Mouse (Mus musculus) heart, postnatal 0 days (tissue): ENCODE measurements around the gene Lingo3. TPM values are rescaled to one million over a fixed set of nuclear protein-coding genes. Genes with fewer than 3 reads are reported as not detected.
"Not testable (repeated sequence)": the region's sequence is repeated elsewhere in the genome, so short reads cannot be mapped to it uniquely, and the experiment has no call there.

Experiments used
- ATAC-seq: fragments of 200-750 bp; cut with Nextera tagmentation; 2 replicates; pipeline ENCODE4 v1.8.0; 2017; ENCODE audit warnings: low read depth, moderate number of reproducible peaks, moderate library complexity; ENCODE audit not compliant: insufficient read depth
- DNase-seq: peaks from one replicate; pipeline ENCODE4 v3.0.0-alpha.2; 2016; ENCODE audit warnings: low spot score
- H3K27ac ChIP-seq: fragments of 300-500 bp; sonication (generic); 2 replicates; pipeline ENCODE4 v1.5.1; 2014; ENCODE audit warnings: low read depth, mild to moderate bottlenecking
- H3K27me3 ChIP-seq: fragments of 300-500 bp; sonication (generic); 2 replicates; pipeline ENCODE4 v1.6.1; 2014; ENCODE audit warnings: low read length, mixed read lengths; ENCODE audit not compliant: control insufficient read depth, insufficient read depth
- H3K36me3 ChIP-seq: fragments of 300-500 bp; sonication (generic); replicated peaks from 2 replicates; pipeline ENCODE4 v1.6.1; 2014; ENCODE audit warnings: low read length, mixed read lengths; ENCODE audit not compliant: control insufficient read depth, insufficient read depth
- H3K4me1 ChIP-seq: fragments of 300-500 bp; sonication (generic); 2 replicates; pipeline ENCODE4 v1.6.1; 2014; ENCODE audit warnings: antibody characterized with exemption; ENCODE audit not compliant: control insufficient read depth, insufficient read depth
- H3K4me2 ChIP-seq: fragments of 300-500 bp; sonication (generic); 2 replicates; pipeline ENCODE4 v1.6.1; 2014; ENCODE audit warnings: low read depth, mild to moderate bottlenecking, low read length, moderate library complexity
- H3K4me3 ChIP-seq: fragments of 300-500 bp; sonication (generic); 2 replicates; pipeline ENCODE4 v1.5.1; 2014; ENCODE audit warnings: low read depth, low read length
- H3K9ac ChIP-seq: fragments of 300-500 bp; sonication (generic); replicated peaks from 2 replicates; pipeline ENCODE4 v1.6.1; 2014; ENCODE audit warnings: low read depth, low read length, mixed read lengths
- H3K9me3 ChIP-seq: fragments of 300-500 bp; sonication (generic); replicated peaks from 2 replicates; pipeline ENCODE4 v1.6.1; 2016; ENCODE audit warnings: low read length; ENCODE audit not compliant: control insufficient read depth
- CTCF ChIP-seq: IDR thresholded peaks from 2 replicates; pipeline ENCODE4 v1.5.1; 2016; ENCODE audit warnings: antibody characterized with exemption, control low read depth, low read depth
- EP300 ChIP-seq: IDR thresholded peaks from 2 replicates; pipeline ENCODE4 v1.6.1; 2016; ENCODE audit warnings: antibody characterized with exemption, low read depth
- WGBS: fragments of 180-500 bp; shearing (Covaris S2); extraction: QIAGEN DNeasy Blood & Tissue Kit; methylation state at CpG from one replicate; pipeline ENCODE4 v1.1.7; 2014; 5-methylcytosine and 5-hydroxymethylcytosine counted together
- polyA plus RNA-seq: library from polyadenylated mRNA; unstranded; fragments of >200 nt; fragmentation: Nextera tagmentation; extraction: Ambion mirVana; gene quantifications from 2 replicates; pipeline ENCODE4 v1.2.1, GENCODE M21; 2015
- total RNA-seq: library from RNA; depleted of rRNA; stranded (reverse); fragments of >200 nt; gene quantifications from 2 replicates; pipeline ENCODE4 v1.2.3, GENCODE M21; 2014; ENCODE audit warnings: low replicate concordance

The Lingo3 gene
- total and polyA plus RNA-seq, 2 experiments from 2014 or later = 0.92 to 1.5 TPM

GRCm38 (mm10) chr10:80829359-80830278 lies 14.2 kb downstream of the Lingo3 start:
- no peak overlapping the region for H3K9ac ChIP-seq
- DNase-seq = no peak

GRCm38 (mm10) chr10:80828587-80828986 lies 15.3 kb downstream of the Lingo3 start:
- not testable (repeated sequence) for H3K27ac ChIP-seq, DNase-seq, ATAC-seq, H3K27me3 ChIP-seq, H3K9me3 ChIP-seq, H3K9ac ChIP-seq
- 74% methylated on average over 9 of the region's 9 CpGs for WGBS
- Histone ChIP-seq H3K4me1 (peaks cover 20% of the 10 kb centered on the region), H3K4me2 (peak overlapping the region; percentile 95), H3K4me3 (peak overlapping the region; percentile 88), H3K36me3 (peaks cover 23% of the 10 kb centered on the region)

More at GRCm38 (mm10) chr10:80829359-80830278, 14.2 kb downstream of the Lingo3 start:
- TF ChIP-seq EP300 (no peak), CTCF (no peak)
- Histone ChIP-seq H3K9me3 (no peaks in the 10 kb centered on the region), H3K4me2 (no peak overlapping the region), H3K4me3 (no peak overlapping the region), H3K36me3 (peaks cover 23% of the 10 kb centered on the region), H3K27me3 (peaks cover 15% of the 10 kb centered on the region), H3K4me1 (peaks cover 20% of the 10 kb centered on the region), H3K27ac (no peak overlapping the region)
- 41% methylated on average over 1 of the region's 1 CpGs for WGBS
- no peak for ATAC-seq

GRCm38 (mm10) chr10:80827870-80828420 lies 15.9 kb downstream of the Lingo3 start:
- DNase-seq = no peak
- 58% methylated on average over 10 of the region's 10 CpGs for WGBS
- TF ChIP-seq EP300 (no peak), CTCF (no peak)
- Histone ChIP-seq H3K36me3 (peaks cover 23% of the 10 kb centered on the region), H3K9me3 (no peaks in the 10 kb centered on the region), H3K9ac (peak overlapping the region; percentile 94), H3K27ac (no peak overlapping the region), H3K4me2 (peak overlapping the region; percentile 95), H3K4me3 (peak overlapping the region; percentile 88), H3K4me1 (peaks cover 20% of the 10 kb centered on the region), H3K27me3 (no peaks in the 10 kb centered on the region)
- no peak for ATAC-seq

- peak overlapping the region; percentile 94 for H3K9ac ChIP-seq
- H3K27ac ChIP-seq = peak overlapping the region; percentile 95
- no peaks in the 10 kb centered on the region for H3K27me3 ChIP-seq
- H3K4me1 ChIP-seq = peaks cover 20% of the 10 kb centered on the region
- H3K9me3 ChIP-seq = no peaks in the 10 kb centered on the region
- peak overlapping the region; percentile 95 for H3K4me2 ChIP-seq
- no peak for TF ChIP-seq EP300
- no peak for TF ChIP-seq CTCF
- peak overlapping the region; percentile 88 for H3K4me3 ChIP-seq
- WGBS = 4% methylated on average over 29 of the region's 29 CpGs
- DNase-seq (no peak), ATAC-seq (no peak)
- peaks cover 23% of the 10 kb centered on the region for H3K36me3 ChIP-seq
These were observed 16.6 kb downstream of the Lingo3 start for GRCm38 (mm10) chr10:80827063-80827869.
